Mouse (Mus musculus) CH12.LX (cell line): ENCODE results near the gene Bspry. TPM values are rescaled to one million over a fixed set of nuclear protein-coding genes. Genes with fewer than 3 reads are reported as not detected.

Source experiments
- DNase-seq: peaks from one replicate; pipeline ENCODE4 v3.0.0-alpha.2; 2013; ENCODE audit errors: extremely low read depth
- H3K27ac ChIP-seq: 2 replicates; pipeline ENCODE4 v1.5.1; 2012; ENCODE audit warnings: low read depth, mild to moderate bottlenecking, control low read depth, moderate library complexity; ENCODE audit not compliant: insufficient read depth
- H3K27me3 ChIP-seq: replicated peaks from 2 replicates; pipeline ENCODE3; 2012; ENCODE audit warnings: inconsistent platforms
- H3K36me3 ChIP-seq, 2 experiments: replicated peaks in 1 of 2; 2 replicates each; pipeline versions ENCODE3 to v1.6.1; 2012; ENCODE audit warnings: inconsistent platforms in 1 of 2, low read length in 1 of 2, mild to moderate bottlenecking in 1 of 2, mixed read lengths in 1 of 2, moderate library complexity in 1 of 2; ENCODE audit not compliant: control insufficient read depth in 1 of 2, insufficient read depth in 1 of 2
- H3K4me1 ChIP-seq, 2 experiments: 2 replicates each; pipeline ENCODE4 v1.6.1; 2012; ENCODE audit warnings: inconsistent platforms in 1 of 2, moderate library complexity in 1 of 2; ENCODE audit not compliant: insufficient read depth in 2 of 2, control insufficient read depth in 1 of 2
- H3K4me2 ChIP-seq: 2 replicates; pipeline ENCODE4 v1.6.1; 2012; ENCODE audit warnings: low read depth, mild to moderate bottlenecking, control low read depth; ENCODE audit not compliant: poor library complexity, insufficient read depth, severe bottlenecking
- H3K4me3 ChIP-seq, 3 experiments: fragments of 150-350 bp in 1 of 3; sonication (generic) in 1 of 3; replicated peaks in 1 of 3; 2 replicates each; pipeline versions ENCODE3 to v1.5.1; 2011 to 2012; ENCODE audit warnings: low read depth in 2 of 3, low read length in 2 of 3, mild to moderate bottlenecking in 2 of 3, moderate library complexity in 2 of 3, control low read depth in 1 of 3, improper control_type of control experiment in 1 of 3, inconsistent platforms in 1 of 3, mixed read lengths in 1 of 3; ENCODE audit not compliant: poor library complexity in 1 of 3
- H3K79me2 ChIP-seq: replicated peaks from 2 replicates; pipeline ENCODE4 v1.6.1; 2012; ENCODE audit warnings: mild to moderate bottlenecking, moderate library complexity; ENCODE audit not compliant: control insufficient read depth, poor library complexity, insufficient read depth, severe bottlenecking; ENCODE audit errors: extremely low read depth
- H3K9ac ChIP-seq: 2 replicates; pipeline ENCODE4 v1.6.1; 2012; ENCODE audit warnings: low read depth, mild to moderate bottlenecking, control low read depth, moderate library complexity; ENCODE audit not compliant: insufficient read depth
- H3K9me3 ChIP-seq: replicated peaks from 2 replicates; pipeline ENCODE3; 2012; ENCODE audit warnings: low read length, inconsistent platforms, mixed read lengths
- BHLHE40 ChIP-seq: IDR thresholded peaks from 2 replicates; pipeline ENCODE4 v1.6.1; 2011; ENCODE audit warnings: mild to moderate bottlenecking, low read depth, low read length, improper control_type of control experiment
- CHD1 ChIP-seq: IDR thresholded peaks from 2 replicates; pipeline ENCODE4 v1.6.1; 2012; ENCODE audit warnings: low read depth, low read length, improper control_type of control experiment, inconsistent platforms
- CTCF ChIP-seq, 2 experiments: IDR thresholded peaks in 1 of 2; conservative IDR thresholded peaks in 1 of 2; 2 replicates each; pipeline ENCODE4 v1.5.1; 2011 to 2012; ENCODE audit warnings: low read depth in 2 of 2, low read length in 2 of 2, improper control_type of control experiment in 1 of 2, inconsistent platforms in 1 of 2, mild to moderate bottlenecking in 1 of 2, moderate library complexity in 1 of 2
- E2F4 ChIP-seq: IDR thresholded peaks from 2 replicates; pipeline ENCODE4 v1.6.1; 2011; ENCODE audit warnings: low read depth, low read length, improper control_type of control experiment; ENCODE audit not compliant: insufficient replicate concordance
- ELF1 ChIP-seq: IDR thresholded peaks from 2 replicates; pipeline ENCODE4 v1.6.1; 2014; ENCODE audit warnings: low read depth, mild to moderate bottlenecking, inconsistent platforms, low read length, improper control_type of control experiment
- EP300 ChIP-seq: IDR thresholded peaks from 2 replicates; pipeline ENCODE4 v1.6.1; 2011; ENCODE audit warnings: low read length, improper control_type of control experiment
- ETS1 ChIP-seq: conservative IDR thresholded peaks from 2 replicates; pipeline ENCODE4 v1.6.1; 2012; ENCODE audit warnings: low read depth, mild to moderate bottlenecking, inconsistent platforms, low read length, improper control_type of control experiment, moderate library complexity
- GABPA ChIP-seq: IDR thresholded peaks from 2 replicates; pipeline ENCODE4 v1.6.1; 2012; ENCODE audit warnings: low read depth, low read length, improper control_type of control experiment, inconsistent platforms; ENCODE audit not compliant: insufficient replicate concordance
- HCFC1 ChIP-seq: IDR thresholded peaks from 2 replicates; pipeline ENCODE4 v1.6.1; 2012; ENCODE audit warnings: low read depth, mild to moderate bottlenecking, inconsistent platforms, low read length, improper control_type of control experiment
- IRF4 ChIP-seq: IDR thresholded peaks from 2 replicates; pipeline ENCODE4 v1.6.1; 2014; ENCODE audit warnings: low read depth, mild to moderate bottlenecking, inconsistent platforms, low read length, improper control_type of control experiment
- JUND ChIP-seq: conservative IDR thresholded peaks from 2 replicates; pipeline ENCODE4 v1.6.1; 2011; ENCODE audit warnings: low read depth, low read length, improper control_type of control experiment
- KAT2A ChIP-seq: IDR thresholded peaks from 2 replicates; pipeline ENCODE4 v1.6.1; 2012; ENCODE audit warnings: low read length, improper control_type of control experiment, inconsistent platforms; ENCODE audit not compliant: insufficient replicate concordance
- MAFK ChIP-seq: IDR thresholded peaks from 2 replicates; pipeline ENCODE4 v1.6.1; 2011; ENCODE audit warnings: low read length, improper control_type of control experiment; ENCODE audit not compliant: insufficient replicate concordance
- MAX ChIP-seq: IDR thresholded peaks from 2 replicates; pipeline ENCODE4 v1.6.1; 2011; ENCODE audit warnings: low read length, improper control_type of control experiment
- MAZ ChIP-seq: IDR thresholded peaks from 2 replicates; pipeline ENCODE4 v1.6.1; 2012; ENCODE audit warnings: low read depth, mild to moderate bottlenecking, inconsistent platforms, low read length, improper control_type of control experiment, moderate library complexity
- MEF2A ChIP-seq: IDR thresholded peaks from 2 replicates; pipeline ENCODE4 v1.6.1; 2014; ENCODE audit warnings: low read depth, mild to moderate bottlenecking, inconsistent platforms, low read length, improper control_type of control experiment, borderline replicate concordance
- MXI1 ChIP-seq: IDR thresholded peaks from 2 replicates; pipeline ENCODE4 v1.6.1; 2011; ENCODE audit warnings: mild to moderate bottlenecking, low read depth, low read length, improper control_type of control experiment
- MYC ChIP-seq: IDR thresholded peaks from 2 replicates; pipeline ENCODE4 v1.6.1; 2011; ENCODE audit warnings: low read depth, mild to moderate bottlenecking, improper control_type of control experiment, low read length
- NELFE ChIP-seq: IDR thresholded peaks from 2 replicates; pipeline ENCODE4 v1.6.1; 2011; ENCODE audit warnings: low read depth, low read length, improper control_type of control experiment
- NRF1 ChIP-seq: IDR thresholded peaks from 2 replicates; pipeline ENCODE4 v1.6.1; 2014; ENCODE audit warnings: low read depth, mild to moderate bottlenecking, inconsistent platforms, low read length, improper control_type of control experiment, moderate library complexity
- POLR2A ChIP-seq: IDR thresholded peaks from 2 replicates; pipeline ENCODE4 v1.6.1; 2011; ENCODE audit warnings: low read depth, mild to moderate bottlenecking, improper control_type of control experiment, low read length
- POLR2AphosphoS2 ChIP-seq: IDR thresholded peaks from 2 replicates; pipeline ENCODE4 v1.6.1; 2011; ENCODE audit warnings: low read depth, low read length, improper control_type of control experiment
- RAD21 ChIP-seq: IDR thresholded peaks from 2 replicates; pipeline ENCODE4 v1.6.1; 2011; ENCODE audit warnings: low read depth, mild to moderate bottlenecking, low read length, improper control_type of control experiment, moderate library complexity
- RCOR1 ChIP-seq: conservative IDR thresholded peaks from 2 replicates; pipeline ENCODE4 v1.6.1; 2012; ENCODE audit warnings: low read depth, mild to moderate bottlenecking, inconsistent platforms, low read length, improper control_type of control experiment
- SIN3A ChIP-seq: IDR thresholded peaks from 2 replicates; pipeline ENCODE4 v1.6.1; 2012; ENCODE audit warnings: low read length, improper control_type of control experiment, inconsistent platforms
- SMC3 ChIP-seq: IDR thresholded peaks from 2 replicates; pipeline ENCODE4 v1.6.1; 2011; ENCODE audit warnings: low read depth, low read length, improper control_type of control experiment
- TBP ChIP-seq: conservative IDR thresholded peaks from 2 replicates; pipeline ENCODE4 v1.6.1; 2011; ENCODE audit warnings: low read depth, low read length, improper control_type of control experiment
- TCF12 ChIP-seq: IDR thresholded peaks from 2 replicates; pipeline ENCODE4 v1.6.1; 2014; ENCODE audit warnings: low read depth, mild to moderate bottlenecking, inconsistent platforms, low read length, improper control_type of control experiment
- UBTF ChIP-seq: IDR thresholded peaks from 2 replicates; pipeline ENCODE4 v1.6.1; 2012; ENCODE audit warnings: low read depth, mild to moderate bottlenecking, inconsistent platforms, low read length, improper control_type of control experiment, moderate library complexity
- USF2 ChIP-seq: conservative IDR thresholded peaks from 2 replicates; pipeline ENCODE4 v1.6.1; 2011; ENCODE audit warnings: low read depth, low read length, improper control_type of control experiment
- ZC3H11A ChIP-seq: IDR thresholded peaks from 2 replicates; pipeline ENCODE4 v1.6.1; 2012; ENCODE audit warnings: low read depth, mild to moderate bottlenecking, inconsistent platforms, low read length, improper control_type of control experiment
- ZKSCAN1 ChIP-seq: IDR thresholded peaks from 2 replicates; pipeline ENCODE4 v1.6.1; 2012; ENCODE audit warnings: low read depth, inconsistent platforms, low read length, improper control_type of control experiment, borderline replicate concordance
- ZNF384 ChIP-seq: IDR thresholded peaks from 2 replicates; pipeline ENCODE4 v1.6.1; 2012; ENCODE audit warnings: low read depth, low read length, improper control_type of control experiment, inconsistent platforms
- dilution Hi-C: fragments of 300-500 bp; cut with MboI; formaldehyde crosslinking; loops from 2 replicates; pipeline ENCODE4 v1.14.3; 2020; ENCODE audit warnings: low sequenced_read_pairs; ENCODE audit not compliant: extremely low pct_unique_long_range_greater_than_20kb, extremely low pct_ligation_motif_present
- in situ Hi-C: fragments of 300-500 bp; cut with MboI; formaldehyde crosslinking; loops from 3 replicates; pipeline ENCODE4 v1.14.3; 2019; ENCODE audit warnings: low sequenced_read_pairs, low pct_ligation_motif_present, low pct_unique_long_range_greater_than_20kb, mixed read lengths
- polyA plus RNA-seq: library from polyadenylated mRNA; unstranded; fragments of >175 nt; gene quantifications from 2 replicates; pipeline ENCODE4 v1.2.1, GENCODE M21; 2012; ENCODE audit warnings: low read depth; ENCODE audit not compliant: insufficient read length
- total RNA-seq, 2 experiments: library from RNA; depleted of rRNA; stranded (reverse); fragments of 300-350 nt in 1 of 2; fragments of >200 nt in 1 of 2; gene quantifications; 2 replicates each; pipeline ENCODE4 v1.2.3; 2012 to 2014

Bspry gene
- total and polyA plus RNA-seq, 3 experiments: 0.86 to 1.2 (median 1.1) TPM

GRCm38 (mm10) chr4:62518416-62519121 lies 38.7 kb downstream of the Bspry start:
- in situ Hi-C loops (loop anchor here (10.0 kb wide), 1 partner anchor 174 kb away; no protein-coding TSS in a partner anchor), dilution Hi-C loops (no loop called here)
- Histone ChIP-seq H3K4me3 (peak overlapping the region; percentile 61 to 83 (median 68)), H3K27ac (peak overlapping the region; percentile 45), H3K4me2 (peak overlapping the region; percentile 92), H3K27me3 (no peaks in the 10 kb centered on the region), H3K9ac (peak overlapping the region; percentile 89), H3K79me2 (no peaks in the 10 kb centered on the region; the same call in 1 of the 2 replicates), H3K4me1 (peaks cover 9 to 50% of the 10 kb centered on the region in 2 experiments), H3K9me3 (no peaks in the 10 kb centered on the region), H3K36me3 (peaks cover 6 to 38% of the 10 kb centered on the region in 2 experiments)
- peak; percentile 63 for DNase-seq
- peak; percentile 28; the same call in 1 of the 2 replicates for TF ChIP-seq E2F4
- peak; percentile 64; the same call in 1 of the 2 replicates for TF ChIP-seq SIN3A
- TF ChIP-seq NELFE: no peak
- TF ChIP-seq GABPA: no peak
- TF ChIP-seq MEF2A: peak; percentile 65; the same call in 1 of the 2 replicates
- peak; percentile 84 for TF ChIP-seq TCF12
- TF ChIP-seq IRF4: peak; percentile 81
- no peak; the same call in 1 of the 2 replicates for TF ChIP-seq MAZ
- TF ChIP-seq SMC3: no peak; the same call in 1 of the 2 replicates
- peak; percentile 70; the same call in 1 of the 2 replicates for TF ChIP-seq RCOR1
- peak; percentile 74 for TF ChIP-seq ELF1
- peak in 1 of 2 experiments; percentile 58; a peak in 2 of 4 replicates for TF ChIP-seq CTCF (conservative IDR thresholded peaks at IDR 0.05 in 1 of 2, IDR thresholded peaks at IDR 0.05 in 1 of 2; ENCODE audit: low read depth in 2 of 2, low read length in 2 of 2)
- no peak for TF ChIP-seq UBTF
- TF ChIP-seq ZC3H11A: no peak
- TF ChIP-seq CHD1: peak; percentile 64; the same call in 1 of the 2 replicates
- peak; percentile 49; the same call in 1 of the 2 replicates for TF ChIP-seq MXI1
- TF ChIP-seq NRF1: no peak; the same call in 1 of the 2 replicates
- no peak for TF ChIP-seq KAT2A
- TF ChIP-seq MAX: peak; percentile 49; the same call in 1 of the 2 replicates
- no peak for TF ChIP-seq POLR2AphosphoS2
- TF ChIP-seq ZNF384: no peak
- no peak for TF ChIP-seq JUND
- TF ChIP-seq TBP: no peak
- peak; percentile 55 for TF ChIP-seq RAD21
- peak; percentile 63 for TF ChIP-seq EP300
- 0 out of 2 replicates have a peak, but pooled peaks have one; percentile 16 for TF ChIP-seq HCFC1
- TF ChIP-seq USF2: no peak
- TF ChIP-seq MYC: peak; percentile 71; the same call in 1 of the 2 replicates
- peak; percentile 30; the same call in 1 of the 2 replicates for TF ChIP-seq POLR2A
- no peak for TF ChIP-seq ZKSCAN1
- TF ChIP-seq ETS1: peak; percentile 52
- 0 out of 2 replicates have a peak, but pooled peaks have one; percentile 25 for TF ChIP-seq MAFK
- peak; percentile 72 for TF ChIP-seq BHLHE40
